Mouse (Mus musculus) adrenal gland, postnatal 10 days (tissue): ENCODE results near the gene Gm10337. TPM values are rescaled to one million over a fixed set of nuclear protein-coding genes. Genes with fewer than 3 reads are reported as not detected.

Source experiments
- total RNA-seq, 2 experiments: library from RNA; stranded (reverse); gene quantifications; 2 replicates each; pipeline ENCODE4 v1.2.3; 2021

Gm10337 gene
- total RNA-seq, 2 experiments from 2014 or later: 3.7 to 4.1 TPM

Other genes starting within 250 kb of the Gm10337 start
- gene Rarg, start 246.2 kb upstream of the Gm10337 start, total RNA-seq: 10 to 100 TPM; 22.7 to 30.3 TPM
- not detected for gene Gm9918, start 233.2 kb upstream of the Gm10337 start, total RNA-seq
- 10 to 100 TPM; 29.0 to 29.4 TPM for gene Mfsd5, start 224.3 kb upstream of the Gm10337 start, total RNA-seq
- gene Espl1, start 207.5 kb upstream of the Gm10337 start, total RNA-seq: 10 to 100 TPM in 1 of 2 experiments, 1 to 10 TPM in 1; 8.8 to 11.9 TPM
- gene Pfdn5, start 177.6 kb upstream of the Gm10337 start, total RNA-seq: 100 to 1,000 TPM; 342 to 354 TPM
- gene Myg1, start 172.0 kb upstream of the Gm10337 start, total RNA-seq: 10 to 100 TPM; 50.0 to 62.5 TPM
- gene Aaas, start 153.0 kb upstream of the Gm10337 start, total RNA-seq: 10 to 100 TPM; 21.4 to 24.7 TPM
- gene Sp7, start 136.5 kb upstream of the Gm10337 start, total RNA-seq: 1 to 10 TPM in 1 of 2 experiments, under 1 TPM in 1; 0.15 to 2.3 TPM
- 10 to 100 TPM; 67.8 to 83.4 TPM for gene Sp1, start 97.6 kb upstream of the Gm10337 start, total RNA-seq
- 1 to 10 TPM; 1.7 to 2.1 TPM for gene Amhr2, start 58.4 kb upstream of the Gm10337 start, total RNA-seq
- 10 to 100 TPM; 46.9 to 53.1 TPM for gene Prr13, start 44.7 kb upstream of the Gm10337 start, total RNA-seq
- gene Pcbp2, start 33.2 kb upstream of the Gm10337 start, total RNA-seq: 100 to 1,000 TPM; 703 to 724 TPM
- gene Map3k12, start 13.3 kb downstream of the Gm10337 start, total RNA-seq: 10 to 100 TPM in 1 of 2 experiments, 1 to 10 TPM in 1; 7.7 to 11.2 TPM
- 10 to 100 TPM; 36.0 to 43.1 TPM for gene Tarbp2, start 14.5 kb downstream of the Gm10337 start, total RNA-seq
- gene Npff, start 21.2 kb downstream of the Gm10337 start, total RNA-seq: 1 to 10 TPM; 2.5 to 5.9 TPM
- 1 to 10 TPM in 1 of 2 experiments, not detected in 1; 1.5 TPM for gene Gm28047, start 121.3 kb downstream of the Gm10337 start, total RNA-seq
- gene Atf7, start 121.7 kb downstream of the Gm10337 start, total RNA-seq: 10 to 100 TPM; 68.5 to 80.8 TPM
- gene Atp5g2, start 168.6 kb downstream of the Gm10337 start, total RNA-seq: 10 to 100 TPM; 41.9 to 42.3 TPM
- 10 to 100 TPM; 78.0 to 90.5 TPM for gene Calcoco1, start 218.5 kb downstream of the Gm10337 start, total RNA-seq